Mouse (Mus musculus): ENCODE data around the gene Pygo1. TPM values are rescaled to one million over a fixed set of nuclear protein-coding genes. Genes with fewer than 3 reads are reported as not detected.

Gene Pygo1
- polyA plus RNA-seq, 1 experiment from 2014 or later, result 11.4 TPM

- no peak overlapping the region for H3K27ac ChIP-seq (replicated peaks; ENCODE audit: low read depth, low read length)
- no peak overlapping the region for H3K4me3 ChIP-seq (ENCODE audit: low read depth, low read length)
- H3K36me3 ChIP-seq (ENCODE audit: control insufficient read depth, insufficient read depth, low read length), result no peaks in the 10 kb centered on the region
- H3K4me2 ChIP-seq (ENCODE audit: low read depth, severe bottlenecking), result no peak overlapping the region
- H3K9me3 ChIP-seq (ENCODE audit: control insufficient read depth, low read length), result no peaks in the 10 kb centered on the region
- H3K9ac ChIP-seq (ENCODE audit: low read length), result no peak overlapping the region
- DNase-seq (ENCODE audit: low spot score), result peak; percentile 31
- WGBS, result 37% methylated on average over 11 of the region's 11 CpGs
- ATAC-seq (ENCODE audit: insufficient number of reproducible peaks, low FRiP score, low TSS enrichment, low read depth), result no peak
- no peaks in the 10 kb centered on the region for H3K27me3 ChIP-seq (ENCODE audit: control insufficient read depth, insufficient read depth, low read length)
- no peaks in the 10 kb centered on the region for H3K4me1 ChIP-seq (ENCODE audit: control insufficient read depth, insufficient read depth, low read length)
Measured at GRCm38 (mm10) chr9:72968349-72969061, 43.1 kb downstream of the Pygo1 start.

GRCm38 (mm10) chr9:72969874-72970273, 44.4 kb downstream of the Pygo1 start:
- DNase-seq (ENCODE audit: low spot score) (no peak), ATAC-seq (ENCODE audit: insufficient number of reproducible peaks, low FRiP score, low TSS enrichment, low read depth) (no peak)
- Histone ChIP-seq H3K4me2 (ENCODE audit: low read depth, severe bottlenecking) (no peak overlapping the region), H3K27me3 (ENCODE audit: control insufficient read depth, insufficient read depth, low read length) (no peaks in the 10 kb centered on the region), H3K36me3 (ENCODE audit: control insufficient read depth, insufficient read depth, low read length) (no peaks in the 10 kb centered on the region), H3K9ac (ENCODE audit: low read length) (no peak overlapping the region), H3K9me3 (ENCODE audit: control insufficient read depth, low read length) (no peaks in the 10 kb centered on the region), H3K4me1 (ENCODE audit: control insufficient read depth, insufficient read depth, low read length) (no peaks in the 10 kb centered on the region), H3K27ac (replicated peaks; ENCODE audit: low read depth, low read length) (no peak overlapping the region), H3K4me3 (ENCODE audit: low read depth, low read length) (no peak overlapping the region)
- 70% methylated on average over 7 of the region's 7 CpGs for WGBS

GRCm38 (mm10) chr9:72972435-72972834, 47.0 kb downstream of the Pygo1 start:
- Histone ChIP-seq H3K4me3 (ENCODE audit: low read depth, low read length) (no peak overlapping the region), H3K27me3 (ENCODE audit: control insufficient read depth, insufficient read depth, low read length) (no peaks in the 10 kb centered on the region), H3K9me3 (ENCODE audit: control insufficient read depth, low read length) (no peaks in the 10 kb centered on the region), H3K36me3 (ENCODE audit: control insufficient read depth, insufficient read depth, low read length) (no peaks in the 10 kb centered on the region), H3K4me1 (ENCODE audit: control insufficient read depth, insufficient read depth, low read length) (no peaks in the 10 kb centered on the region), H3K9ac (ENCODE audit: low read length) (no peak overlapping the region), H3K4me2 (ENCODE audit: low read depth, severe bottlenecking) (no peak overlapping the region), H3K27ac (replicated peaks; ENCODE audit: low read depth, low read length) (no peak overlapping the region)
- DNase-seq (ENCODE audit: low spot score), result no peak
- ATAC-seq (ENCODE audit: insufficient number of reproducible peaks, low FRiP score, low TSS enrichment, low read depth), result no peak
- WGBS, result 90% methylated on average over 5 of the region's 5 CpGs

- Histone ChIP-seq H3K9ac (ENCODE audit: low read length) (no peak overlapping the region), H3K9me3 (ENCODE audit: control insufficient read depth, low read length) (no peaks in the 10 kb centered on the region), H3K4me1 (ENCODE audit: control insufficient read depth, insufficient read depth, low read length) (no peaks in the 10 kb centered on the region), H3K36me3 (ENCODE audit: control insufficient read depth, insufficient read depth, low read length) (no peaks in the 10 kb centered on the region), H3K27ac (replicated peaks; ENCODE audit: low read depth, low read length) (no peak overlapping the region), H3K4me3 (ENCODE audit: low read depth, low read length) (no peak overlapping the region), H3K27me3 (ENCODE audit: control insufficient read depth, insufficient read depth, low read length) (no peaks in the 10 kb centered on the region), H3K4me2 (ENCODE audit: low read depth, severe bottlenecking) (no peak overlapping the region)
- no peak for DNase-seq (ENCODE audit: low spot score)
- ATAC-seq (ENCODE audit: insufficient number of reproducible peaks, low FRiP score, low TSS enrichment, low read depth), result no peak
Measured at GRCm38 (mm10) chr9:72972984-72973383, 47.5 kb downstream of the Pygo1 start.

GRCm38 (mm10) chr9:72974734-72975133, 49.3 kb downstream of the Pygo1 start:
- 94% methylated on average over 5 of the region's 5 CpGs for WGBS
- H3K4me3 ChIP-seq (ENCODE audit: low read depth, low read length), result no peak overlapping the region
- ATAC-seq (ENCODE audit: insufficient number of reproducible peaks, low FRiP score, low TSS enrichment, low read depth) (no peak), DNase-seq (ENCODE audit: low spot score) (no peak)
- H3K36me3 ChIP-seq (ENCODE audit: control insufficient read depth, insufficient read depth, low read length), result no peaks in the 10 kb centered on the region
- no peaks in the 10 kb centered on the region for H3K27me3 ChIP-seq (ENCODE audit: control insufficient read depth, insufficient read depth, low read length)
- H3K4me1 ChIP-seq (ENCODE audit: control insufficient read depth, insufficient read depth, low read length), result no peaks in the 10 kb centered on the region
- no peak overlapping the region for H3K9ac ChIP-seq (ENCODE audit: low read length)
- no peaks in the 10 kb centered on the region for H3K9me3 ChIP-seq (ENCODE audit: control insufficient read depth, low read length)
- no peak overlapping the region for H3K27ac ChIP-seq (replicated peaks; ENCODE audit: low read depth, low read length)
- H3K4me2 ChIP-seq (ENCODE audit: low read depth, severe bottlenecking), result no peak overlapping the region

- Histone ChIP-seq H3K27ac (replicated peaks; ENCODE audit: low read depth, low read length) (no peak overlapping the region), H3K9me3 (ENCODE audit: control insufficient read depth, low read length) (no peaks in the 10 kb centered on the region), H3K9ac (ENCODE audit: low read length) (no peak overlapping the region), H3K4me3 (ENCODE audit: low read depth, low read length) (no peak overlapping the region), H3K36me3 (ENCODE audit: control insufficient read depth, insufficient read depth, low read length) (no peaks in the 10 kb centered on the region), H3K4me1 (ENCODE audit: control insufficient read depth, insufficient read depth, low read length) (no peaks in the 10 kb centered on the region), H3K4me2 (ENCODE audit: low read depth, severe bottlenecking) (no peak overlapping the region), H3K27me3 (ENCODE audit: control insufficient read depth, insufficient read depth, low read length) (no peaks in the 10 kb centered on the region)
- DNase-seq (ENCODE audit: low spot score) (no peak), ATAC-seq (ENCODE audit: insufficient number of reproducible peaks, low FRiP score, low TSS enrichment, low read depth) (no peak)
- 92% methylated on average over 1 of the region's 1 CpGs for WGBS
Measured at GRCm38 (mm10) chr9:72975242-72975641, 49.8 kb downstream of the Pygo1 start.

- ATAC-seq (ENCODE audit: insufficient number of reproducible peaks, low FRiP score, low TSS enrichment, low read depth) (no peak), DNase-seq (ENCODE audit: low spot score) (no peak)
- H3K36me3 ChIP-seq (ENCODE audit: control insufficient read depth, insufficient read depth, low read length), result no peaks in the 10 kb centered on the region
- H3K4me2 ChIP-seq (ENCODE audit: low read depth, severe bottlenecking), result no peak overlapping the region
- H3K4me3 ChIP-seq (ENCODE audit: low read depth, low read length), result no peak overlapping the region
- H3K4me1 ChIP-seq (ENCODE audit: control insufficient read depth, insufficient read depth, low read length), result 0 out of 2 replicates have a peak, but pooled peaks cover 4% of the 10 kb centered on the region
- 77% methylated on average over 2 of the region's 2 CpGs for WGBS
- no peaks in the 10 kb centered on the region for H3K9me3 ChIP-seq (ENCODE audit: control insufficient read depth, low read length)
- H3K9ac ChIP-seq (ENCODE audit: low read length), result no peak overlapping the region
- no peaks in the 10 kb centered on the region for H3K27me3 ChIP-seq (ENCODE audit: control insufficient read depth, insufficient read depth, low read length)
- no peak overlapping the region for H3K27ac ChIP-seq (replicated peaks; ENCODE audit: low read depth, low read length)
Measured at GRCm38 (mm10) chr9:72983066-72983465, 57.6 kb downstream of the Pygo1 start.

GRCm38 (mm10) chr9:72985250-72986220, 60.1 kb downstream of the Pygo1 start, which contains the start of the genes Ccpg1os and Ccpg1:
Gene Ccpg1os, minus strand, starts transcription at chr9:72985382.
Gene Ccpg1, plus strand, starts transcription at chr9:72985429.
- Histone ChIP-seq H3K4me3 (ENCODE audit: low read depth, low read length) (peak within 1 kb of the TSS; percentile 87), H3K27me3 (ENCODE audit: control insufficient read depth, insufficient read depth, low read length) (no peaks in the 10 kb centered on the region), H3K27ac (replicated peaks; ENCODE audit: low read depth, low read length) (no peak within 1 kb of the TSS), H3K9me3 (ENCODE audit: control insufficient read depth, low read length) (no peaks in the 10 kb centered on the region), H3K4me1 (ENCODE audit: control insufficient read depth, insufficient read depth, low read length) (0 out of 2 replicates have a peak, but pooled peaks cover 4% of the 10 kb centered on the region), H3K4me2 (ENCODE audit: low read depth, severe bottlenecking) (peak within 1 kb of the TSS; percentile 92), H3K9ac (ENCODE audit: low read length) (peak within 1 kb of the TSS; percentile 64), H3K36me3 (ENCODE audit: control insufficient read depth, insufficient read depth, low read length) (no peaks in the 10 kb centered on the region)
- ATAC-seq (ENCODE audit: insufficient number of reproducible peaks, low FRiP score, low TSS enrichment, low read depth), result peak; percentile 100
- DNase-seq (ENCODE audit: low spot score), result peak; percentile 96
- WGBS, result under 1% methylated on average over 88 of the region's 88 CpGs
